Mouse (Mus musculus) hindbrain, embryonic 16.5 days (tissue): ENCODE measurements at regions not wholly inside any gene's neighbourhood (a gene's known extent, or its start where the extent isn't known, plus 50 kb on each side); places are given as distances from the start of the nearest gene placed in this dataset.

ENCODE experiments used
- ATAC-seq: fragments of 200-750 bp; cut with Nextera tagmentation; 2 replicates; pipeline ENCODE4 v1.8.0; 2017; ENCODE audit warnings: moderate TSS enrichment, moderate library complexity
- H3K27ac ChIP-seq: fragments of 300-500 bp; sonication (generic); 2 replicates; pipeline ENCODE4 v1.5.1; 2014; ENCODE audit warnings: low read depth, mild to moderate bottlenecking, control low read depth, low read length, moderate library complexity
- H3K27me3 ChIP-seq: fragments of 300-500 bp; sonication (generic); replicated peaks from 2 replicates; pipeline ENCODE4 v1.6.1; 2014; ENCODE audit warnings: low read length; ENCODE audit not compliant: control insufficient read depth, insufficient read depth
- H3K36me3 ChIP-seq: fragments of 300-500 bp; sonication (generic); 2 replicates; pipeline ENCODE4 v1.6.1; 2014; ENCODE audit warnings: mild to moderate bottlenecking, low read length, moderate library complexity, mixed read lengths; ENCODE audit not compliant: control insufficient read depth, insufficient read depth
- H3K4me1 ChIP-seq: fragments of 300-500 bp; sonication (generic); 2 replicates; pipeline ENCODE4 v1.6.1; 2014; ENCODE audit warnings: low read depth, low read length; ENCODE audit not compliant: control insufficient read depth, insufficient read depth
- H3K4me2 ChIP-seq: fragments of 300-500 bp; sonication (generic); 2 replicates; pipeline ENCODE4 v1.6.1; 2014; ENCODE audit warnings: mild to moderate bottlenecking, low read length, control low read depth, moderate library complexity
- H3K4me3 ChIP-seq: fragments of 300-500 bp; sonication (generic); 2 replicates; pipeline ENCODE4 v1.5.1; 2014; ENCODE audit warnings: mild to moderate bottlenecking, low read length, control low read depth, moderate library complexity
- H3K9ac ChIP-seq: fragments of 300-500 bp; sonication (generic); 2 replicates; pipeline ENCODE4 v1.6.1; 2014; ENCODE audit warnings: low read depth, mild to moderate bottlenecking, control low read depth, low read length, moderate library complexity
- H3K9me3 ChIP-seq: fragments of 300-500 bp; sonication (generic); 2 replicates; pipeline ENCODE4 v1.6.1; 2014; ENCODE audit warnings: mild to moderate bottlenecking, low read length, moderate library complexity; ENCODE audit not compliant: control insufficient read depth
- WGBS: fragments of 180-500 bp; shearing (Covaris S2); extraction: QIAGEN DNeasy Blood & Tissue Kit; methylation state at CpG from one replicate; pipeline ENCODE4 v1.1.7; 2014; 5-methylcytosine and 5-hydroxymethylcytosine counted together

GRCm38 (mm10) chr13:115977118-115977889 lies 332.2 kb downstream of the Isl1 start:
- 44% methylated on average over 7 of the region's 7 CpGs for WGBS
- Histone ChIP-seq H3K9me3 (no peaks in the 10 kb centered on the region), H3K27ac (no peak overlapping the region), H3K9ac (no peak overlapping the region), H3K4me1 (no peaks in the 10 kb centered on the region), H3K27me3 (no peaks in the 10 kb centered on the region), H3K4me2 (no peak overlapping the region), H3K4me3 (no peak overlapping the region), H3K36me3 (no peaks in the 10 kb centered on the region)
- ATAC-seq: no peak
